Mouse (Mus musculus): ENCODE measurements around the gene Vps37d.
"Not testable (repeated sequence)": the region's sequence is repeated elsewhere in the genome, so short reads cannot be mapped to it uniquely, and the experiment has no call there.

Vps37d gene

DNA sequence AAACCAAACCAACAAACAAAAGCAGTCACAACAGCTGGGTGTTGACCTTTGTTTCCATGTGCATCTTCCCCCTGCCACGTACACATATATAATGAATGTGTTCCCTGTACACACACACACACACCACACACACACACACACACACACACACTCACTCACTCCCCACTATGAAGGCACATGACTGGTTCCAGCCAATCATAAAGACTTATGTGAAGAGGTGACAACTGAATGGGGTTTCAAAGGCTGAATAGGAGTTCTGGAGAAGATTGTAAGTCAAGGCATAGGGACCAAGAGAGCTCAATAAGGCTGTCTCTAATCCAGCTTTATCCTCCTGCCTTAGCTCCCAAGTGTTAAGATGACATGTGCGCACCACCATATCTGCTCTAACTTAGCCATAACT lies 1.5 kb upstream of the Vps37d start:
- in situ Hi-C loops (cut with MboI; ENCODE audit: low pct_unique_long_range_greater_than_20kb in 1 of 2, low sequenced_read_pairs in 2 of 2, unreplicated experiment in 1 of 2): no loop called here

DNA sequence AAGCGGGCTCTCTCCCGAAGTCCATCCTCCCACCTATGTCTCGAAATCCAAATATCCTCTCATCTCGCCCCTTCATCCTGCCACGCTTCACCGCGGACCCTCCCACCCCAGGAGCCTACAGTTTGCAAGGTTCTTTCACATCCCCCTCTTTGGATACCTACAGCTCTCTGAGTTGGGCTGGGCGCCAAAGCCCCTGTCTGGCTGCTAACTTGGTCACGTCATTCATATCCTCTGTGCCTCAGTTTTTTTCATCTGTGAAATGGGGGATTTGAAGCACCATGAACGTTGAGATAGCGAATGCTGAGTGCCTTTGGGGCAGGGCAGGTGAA lies 380 bp upstream of the Vps37d start:
- in situ Hi-C loops (cut with MboI; ENCODE audit: low pct_unique_long_range_greater_than_20kb in 1 of 2, low sequenced_read_pairs in 2 of 2, unreplicated experiment in 1 of 2): no loop called here

DNA sequence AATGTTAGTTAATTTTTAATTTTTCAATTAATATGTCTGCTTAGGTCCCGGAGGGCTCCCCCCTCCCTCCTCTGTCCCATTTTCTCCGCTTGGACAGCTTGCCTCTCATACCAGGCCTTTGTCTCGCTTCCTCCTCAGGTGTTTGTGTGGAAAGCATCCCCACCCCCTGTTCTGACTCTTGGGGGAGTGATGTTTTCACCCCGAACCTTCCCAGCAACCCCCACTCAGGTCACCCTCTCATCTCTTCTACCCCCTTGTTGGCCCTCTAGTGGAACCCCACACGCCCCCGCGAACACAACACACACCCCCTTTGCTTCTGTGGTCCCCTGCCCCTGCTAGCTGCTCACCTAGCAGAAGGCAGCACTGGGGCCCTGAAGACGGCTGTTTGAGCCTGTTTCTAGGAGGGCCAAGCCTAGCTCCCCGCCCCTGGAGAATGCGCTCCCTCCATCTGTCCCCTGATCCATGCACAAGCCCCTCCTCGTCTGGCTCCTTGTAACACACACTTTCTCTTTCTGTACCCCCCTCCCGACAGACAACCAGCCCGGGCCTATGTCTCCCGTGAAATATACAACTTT lies 1.0 kb downstream of the Vps37d start:
- in situ Hi-C loops (cut with MboI; ENCODE audit: low pct_unique_long_range_greater_than_20kb in 1 of 2, low sequenced_read_pairs in 2 of 2, unreplicated experiment in 1 of 2): no loop called here

DNA sequence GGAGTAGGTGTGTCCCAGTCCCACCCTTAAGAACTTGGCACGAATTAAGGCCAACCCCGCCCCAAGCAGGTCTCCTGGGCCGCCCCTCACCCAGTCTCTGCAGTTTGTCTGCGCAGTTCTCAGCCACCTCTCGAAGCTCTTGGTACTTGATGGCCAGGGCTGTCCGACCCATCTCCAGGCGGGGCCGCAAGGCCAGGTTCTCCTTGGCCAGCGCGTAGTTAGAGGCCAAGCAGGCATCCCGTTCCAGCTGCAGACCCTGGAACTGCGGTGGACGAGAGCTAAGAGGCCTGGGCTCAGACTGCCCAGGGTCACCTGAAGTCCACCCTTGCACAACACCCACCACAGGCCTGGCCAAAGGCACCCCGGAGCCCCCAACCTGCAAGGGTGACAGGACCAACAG lies 1.7 kb downstream of the Vps37d start:
- in situ Hi-C loops (cut with MboI; ENCODE audit: low pct_unique_long_range_greater_than_20kb in 1 of 2, low sequenced_read_pairs in 2 of 2, unreplicated experiment in 1 of 2): no loop called here

DNA sequence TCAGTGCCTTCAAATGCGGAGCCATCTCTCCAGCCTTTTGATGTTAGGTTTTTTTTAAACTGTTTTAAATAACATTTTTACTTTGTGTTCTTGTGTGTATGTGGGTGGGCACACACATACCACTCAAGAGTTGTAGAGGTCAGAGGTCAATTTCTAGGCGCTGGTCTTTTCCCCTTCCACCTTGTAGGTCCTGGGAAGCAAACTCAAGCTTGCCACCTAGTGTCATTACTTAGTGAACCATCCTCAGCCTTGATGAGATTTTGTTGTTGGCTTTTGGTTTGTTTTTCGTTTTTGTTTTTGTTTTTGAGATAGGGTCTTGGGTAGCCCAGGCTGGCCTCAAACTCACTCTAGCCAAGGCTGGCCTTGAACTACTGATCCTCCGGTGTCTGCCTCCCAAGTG lies 2.4 kb downstream of the Vps37d start:
- in situ Hi-C loops (cut with MboI; ENCODE audit: low pct_unique_long_range_greater_than_20kb in 1 of 2, low sequenced_read_pairs in 2 of 2, unreplicated experiment in 1 of 2): no loop called here

DNA sequence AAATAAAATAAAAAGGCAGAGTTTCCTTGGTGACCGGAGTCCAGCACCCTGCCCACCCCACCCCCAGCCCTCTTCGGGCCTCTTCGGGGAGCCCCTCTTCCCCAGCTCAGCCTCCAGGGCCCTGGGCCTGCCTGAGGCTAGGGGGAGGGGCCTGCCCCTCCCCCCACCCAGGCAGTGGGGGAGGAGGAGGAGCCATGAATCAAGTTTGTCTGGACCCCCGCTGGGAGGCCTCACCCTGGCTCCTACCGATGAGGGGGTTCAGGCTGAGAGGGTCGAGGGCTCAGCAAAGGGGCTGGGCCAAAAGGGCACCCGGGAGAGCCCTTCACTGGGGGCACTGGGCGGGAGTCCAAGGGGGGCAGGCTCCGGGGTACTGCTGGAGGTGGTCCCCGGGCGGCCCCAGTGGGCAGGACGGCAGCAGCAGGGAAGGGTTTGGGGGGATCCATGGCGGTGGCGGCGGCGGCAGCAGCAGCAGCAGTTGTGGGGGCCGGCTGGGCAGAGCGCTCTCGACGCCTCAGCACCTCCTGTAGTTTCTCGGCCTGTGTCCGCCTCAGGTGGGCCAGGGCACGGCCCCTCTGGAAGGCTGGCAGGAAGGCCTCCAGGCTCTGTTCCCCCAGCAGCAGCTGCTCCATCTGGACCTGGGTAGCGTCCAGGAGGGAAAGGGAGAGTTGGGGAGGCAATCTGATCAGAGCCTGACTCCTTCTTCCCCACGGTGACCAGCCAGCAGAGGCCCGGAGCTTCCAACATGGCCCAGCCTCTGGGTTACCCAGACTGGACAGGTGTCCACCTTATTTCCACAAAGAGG lies 4.5 kb downstream of the Vps37d start:
- in situ Hi-C loops (cut with MboI; ENCODE audit: low pct_unique_long_range_greater_than_20kb in 1 of 2, low sequenced_read_pairs in 2 of 2, unreplicated experiment in 1 of 2): no loop called here

DNA sequence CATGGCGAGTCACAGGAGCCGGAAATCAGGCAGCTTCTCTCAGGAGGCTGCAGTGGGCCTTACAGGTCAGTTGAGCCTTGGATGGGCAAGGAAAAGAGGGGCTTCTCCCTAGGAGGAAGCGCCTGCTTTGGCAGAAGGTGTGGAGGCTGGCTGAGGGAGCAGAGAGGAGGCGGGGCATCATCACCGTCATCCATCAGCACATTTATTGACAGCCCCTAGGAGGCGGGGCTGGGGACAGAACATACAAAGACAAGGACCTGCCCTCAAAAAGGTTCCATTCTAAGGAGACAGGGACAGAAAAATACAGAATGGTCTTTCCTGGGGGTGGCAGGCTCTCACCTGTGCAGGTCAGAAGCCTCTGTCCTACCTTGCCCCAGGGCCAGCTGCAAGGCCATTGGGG lies 5.3 kb downstream of the Vps37d start:
- in situ Hi-C loops (cut with MboI; ENCODE audit: low pct_unique_long_range_greater_than_20kb in 1 of 2, low sequenced_read_pairs in 2 of 2, unreplicated experiment in 1 of 2): no loop called here

DNA sequence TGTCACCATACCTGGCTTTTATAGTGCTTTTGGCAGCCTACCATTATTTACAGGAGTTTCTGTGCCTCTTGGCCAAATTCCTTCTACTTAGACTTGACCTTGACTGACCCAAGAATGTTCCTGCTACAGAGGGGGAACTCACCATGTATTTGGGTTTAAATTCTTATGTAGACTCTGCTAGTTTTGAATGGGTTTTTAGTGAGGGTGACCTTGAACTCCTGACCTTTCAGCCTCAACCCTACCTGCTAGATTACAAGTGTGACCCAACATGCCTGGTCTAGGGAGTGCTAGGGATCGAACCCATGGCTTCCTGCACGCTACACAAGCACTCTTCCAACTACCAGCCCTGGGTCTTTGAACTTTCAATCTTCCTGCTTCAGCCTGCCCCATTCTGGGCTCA lies 6.0 kb downstream of the Vps37d start:
- in situ Hi-C loops (cut with MboI; ENCODE audit: low pct_unique_long_range_greater_than_20kb in 1 of 2, low sequenced_read_pairs in 2 of 2, unreplicated experiment in 1 of 2): no loop called here

DNA sequence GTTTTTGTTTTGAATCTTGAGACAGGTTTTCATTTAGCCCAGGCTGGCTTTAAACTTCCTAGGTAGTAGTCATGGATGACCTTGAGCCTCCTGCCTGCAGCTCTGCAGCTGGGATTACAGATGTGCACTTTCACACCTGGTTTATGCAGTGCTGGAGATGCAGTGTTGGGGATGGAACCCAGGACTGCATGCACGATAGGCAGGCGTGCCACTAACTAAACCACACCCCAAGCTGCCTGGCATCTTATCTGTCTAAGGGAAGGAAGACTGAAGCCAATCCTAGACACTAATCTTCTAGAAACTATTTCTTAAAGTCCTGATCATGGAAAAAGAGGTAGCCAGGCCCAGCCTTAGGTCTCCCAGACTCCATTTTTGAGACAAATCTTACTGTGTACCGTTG lies 7.6 kb downstream of the Vps37d start:
- in situ Hi-C loops (cut with MboI; ENCODE audit: low pct_unique_long_range_greater_than_20kb in 1 of 2, low sequenced_read_pairs in 2 of 2, unreplicated experiment in 1 of 2): no loop called here

DNA sequence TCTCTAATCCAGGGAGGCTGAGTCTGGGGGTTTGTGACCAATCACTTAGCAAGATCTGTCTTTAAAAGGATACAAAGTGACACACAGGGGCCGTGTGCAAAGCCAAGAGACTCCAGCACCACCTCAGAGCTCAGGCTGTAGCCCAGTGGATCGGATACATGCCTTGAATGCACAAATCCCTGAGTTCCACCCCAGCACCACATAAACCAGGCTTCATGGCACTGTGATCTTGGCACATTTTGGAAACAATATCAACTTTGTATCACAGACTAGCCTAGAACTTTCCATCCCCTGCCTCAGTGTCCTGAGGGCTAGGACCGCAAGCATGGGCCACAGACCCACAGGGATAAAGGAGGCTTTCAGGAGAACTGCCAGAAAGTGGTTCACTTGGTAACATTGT lies 12.1 kb downstream of the Vps37d start:
- in situ Hi-C loops (cut with MboI; ENCODE audit: low pct_unique_long_range_greater_than_20kb in 1 of 2, low sequenced_read_pairs in 2 of 2, unreplicated experiment in 1 of 2): no loop called here

DNA sequence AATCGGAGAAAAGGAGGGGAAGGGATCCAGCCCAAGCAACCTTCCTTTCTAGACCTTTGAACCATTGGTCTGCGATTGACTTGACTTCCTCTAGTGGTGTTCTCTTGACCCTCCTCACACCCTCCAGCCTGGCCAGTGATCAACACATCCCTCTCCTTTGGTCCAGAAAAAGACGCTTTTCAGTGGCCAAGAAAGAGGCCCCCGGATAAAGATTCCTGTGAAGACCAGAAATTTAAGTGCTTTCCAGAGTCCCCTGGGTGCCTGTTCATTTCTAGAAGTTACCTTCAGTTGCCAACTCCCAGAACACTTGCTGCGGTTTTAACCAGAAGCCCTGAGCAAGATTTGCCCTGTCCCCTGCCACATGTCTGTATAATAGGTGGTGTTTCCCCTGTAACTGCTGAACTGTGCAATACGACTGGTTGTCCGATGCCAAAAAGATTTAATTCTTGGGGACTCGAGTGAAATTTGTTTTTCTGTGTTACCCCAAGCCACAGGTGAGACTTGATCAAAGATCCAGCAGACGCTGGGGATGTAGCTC lies 13.1 kb downstream of the Vps37d start, which contains the start of gene Bud23:
TSS of gene Bud23 (minus strand) at position 51 of the 538 bp plus-strand sequence.
- in situ Hi-C loops (cut with MboI; ENCODE audit: low pct_unique_long_range_greater_than_20kb in 1 of 2, low sequenced_read_pairs in 2 of 2, unreplicated experiment in 1 of 2): not testable (repeated sequence)

DNA sequence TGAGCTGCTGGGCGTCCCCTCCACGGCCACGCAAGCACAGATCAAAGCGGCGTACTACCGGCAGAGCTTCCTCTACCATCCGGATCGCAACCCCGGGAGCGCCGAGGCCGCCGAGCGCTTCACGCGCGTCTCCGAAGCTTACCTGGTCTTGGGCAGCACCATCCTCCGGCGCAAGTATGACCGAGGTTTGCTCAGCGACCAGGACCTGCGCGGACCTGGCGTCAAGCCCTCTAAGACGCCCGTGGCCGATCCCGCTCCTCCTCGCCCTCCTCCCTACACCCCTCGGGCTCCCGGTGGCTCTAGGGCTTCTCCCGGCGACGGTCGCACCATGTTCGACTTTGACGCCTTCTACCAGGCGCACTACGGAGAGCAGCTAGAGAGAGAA lies 13.7 kb downstream of the Vps37d start:
- in situ Hi-C loops (cut with MboI; ENCODE audit: low pct_unique_long_range_greater_than_20kb in 1 of 2, low sequenced_read_pairs in 2 of 2, unreplicated experiment in 1 of 2): no loop called here

DNA sequence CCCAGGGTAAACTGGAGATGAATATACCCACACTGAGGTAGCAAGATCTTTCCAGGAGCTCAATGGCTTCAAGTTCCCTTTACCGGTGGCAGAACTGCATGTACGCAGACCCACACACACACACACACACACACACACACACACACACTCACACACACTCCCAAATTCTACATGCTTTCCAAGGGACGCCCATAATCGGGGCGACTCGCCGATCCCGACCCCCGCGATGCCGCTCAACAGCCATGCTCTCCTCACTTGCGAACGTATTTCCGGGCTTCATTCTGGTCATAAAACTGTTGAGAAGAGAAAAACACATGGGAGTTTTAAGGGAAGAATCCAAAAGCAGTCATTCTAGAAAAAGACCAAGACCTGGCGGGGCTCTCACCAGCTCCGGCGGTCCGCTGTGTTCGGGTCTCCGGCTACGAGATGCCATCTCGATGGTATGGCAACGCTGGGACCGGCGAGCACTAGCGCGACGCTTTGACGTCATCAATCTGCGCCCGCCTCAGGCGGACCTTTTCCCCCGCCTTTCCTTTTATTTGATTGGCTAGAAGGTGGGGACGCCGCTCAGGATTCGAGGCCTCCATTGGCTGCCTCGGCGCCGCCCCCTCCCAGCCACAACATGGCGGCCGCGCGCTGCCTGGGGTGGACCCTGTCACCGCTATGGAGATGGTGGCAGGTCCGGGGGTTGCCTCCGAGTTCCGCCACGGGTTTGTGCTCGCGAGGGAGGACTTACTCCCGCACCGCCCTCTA lies 14.3 kb downstream of the Vps37d start, which contains the start of gene Dnajc30:
TSS of gene Dnajc30 (plus strand) at position 574 of the 753 bp plus-strand sequence.
- in situ Hi-C loops (cut with MboI; ENCODE audit: low pct_unique_long_range_greater_than_20kb in 1 of 2, low sequenced_read_pairs in 2 of 2, unreplicated experiment in 1 of 2): no loop called here

DNA sequence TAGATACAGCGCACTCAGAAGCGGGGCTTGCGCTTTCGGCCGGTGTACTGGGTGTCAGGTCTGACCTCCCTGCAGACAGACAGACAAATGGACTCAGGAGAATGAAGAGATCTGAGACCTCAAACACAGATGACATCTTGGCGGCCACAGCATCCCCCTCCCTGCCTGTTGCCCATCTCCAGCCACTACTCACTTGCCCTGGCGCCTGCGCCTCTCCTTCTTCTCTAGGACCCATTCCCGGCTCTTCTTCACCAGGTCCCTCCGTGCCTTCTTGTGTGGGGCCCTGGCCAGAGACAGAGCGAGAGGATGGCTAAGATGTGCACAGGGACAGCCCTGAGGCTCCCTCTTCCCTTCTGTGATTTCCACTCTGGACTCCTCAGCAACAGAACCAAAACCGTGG lies 24.7 kb downstream of the Vps37d start:
- in situ Hi-C loops (cut with MboI; ENCODE audit: low pct_unique_long_range_greater_than_20kb in 1 of 2, low sequenced_read_pairs in 2 of 2, unreplicated experiment in 1 of 2): no loop called here

DNA sequence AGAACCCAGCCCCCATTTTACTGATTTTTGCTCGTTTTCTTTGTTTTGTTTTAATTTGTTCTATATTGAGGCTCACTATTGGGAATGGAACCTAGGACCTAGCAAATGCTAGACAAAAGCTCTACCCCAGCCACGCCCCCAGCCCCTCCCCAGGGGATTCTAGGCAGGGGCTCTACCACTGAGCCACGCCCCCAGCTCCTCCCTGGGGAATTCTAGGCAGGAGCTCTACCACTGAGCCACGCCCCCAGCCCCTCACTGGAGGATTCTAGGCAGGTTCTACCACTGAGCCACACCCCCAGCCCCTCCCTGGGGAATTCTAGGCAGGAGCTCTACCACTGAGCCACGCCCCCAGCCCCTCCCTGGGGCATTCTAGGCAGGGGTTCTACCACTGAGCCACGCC lies 28.8 kb downstream of the Vps37d start:
- in situ Hi-C loops (cut with MboI; ENCODE audit: low pct_unique_long_range_greater_than_20kb in 1 of 2, low sequenced_read_pairs in 2 of 2, unreplicated experiment in 1 of 2): not testable (repeated sequence)

DNA sequence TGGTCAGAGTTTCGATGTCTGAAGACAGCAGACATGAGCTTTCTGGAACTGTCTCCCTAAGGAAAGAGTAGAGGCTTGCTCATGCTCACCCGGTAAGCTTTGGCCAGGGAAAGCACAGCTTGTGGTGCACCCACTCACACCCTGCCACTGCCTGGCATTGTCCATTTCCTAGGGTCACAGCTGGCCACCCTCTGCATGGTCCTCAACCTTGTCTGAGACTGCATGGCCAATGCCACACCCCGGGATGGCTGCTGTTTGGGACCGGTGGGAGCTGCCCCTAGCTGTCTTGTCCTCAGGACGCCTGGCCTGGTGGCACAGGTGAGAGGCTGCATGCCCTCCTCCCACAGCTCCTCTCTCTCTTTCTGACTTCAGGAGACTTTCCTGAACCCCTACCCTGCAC lies 29.5 kb downstream of the Vps37d start:
- in situ Hi-C loops (cut with MboI; ENCODE audit: low pct_unique_long_range_greater_than_20kb in 1 of 2, low sequenced_read_pairs in 2 of 2, unreplicated experiment in 1 of 2): no loop called here

DNA sequence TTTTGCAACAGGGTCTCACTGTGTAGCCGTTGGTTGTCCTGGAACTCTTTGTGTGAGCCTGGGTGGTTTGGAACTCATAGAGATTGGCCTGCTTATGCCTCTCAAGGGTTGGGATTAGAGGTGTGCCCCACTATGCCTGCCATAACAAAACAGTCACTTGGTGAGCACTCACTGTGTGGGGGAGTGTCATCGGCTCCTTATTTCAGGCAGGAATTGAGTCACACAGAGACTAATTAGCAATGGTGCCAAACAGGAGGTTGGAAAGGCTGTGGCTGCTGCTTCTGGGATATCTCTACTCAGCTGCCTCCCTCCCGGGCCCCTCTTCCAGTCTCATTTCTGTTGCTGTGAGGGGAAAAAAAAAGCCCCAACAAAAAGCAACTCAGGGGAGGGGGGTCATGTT lies 33.5 kb downstream of the Vps37d start:
- in situ Hi-C loops (cut with MboI; ENCODE audit: low pct_unique_long_range_greater_than_20kb in 1 of 2, low sequenced_read_pairs in 2 of 2, unreplicated experiment in 1 of 2): no loop called here

DNA sequence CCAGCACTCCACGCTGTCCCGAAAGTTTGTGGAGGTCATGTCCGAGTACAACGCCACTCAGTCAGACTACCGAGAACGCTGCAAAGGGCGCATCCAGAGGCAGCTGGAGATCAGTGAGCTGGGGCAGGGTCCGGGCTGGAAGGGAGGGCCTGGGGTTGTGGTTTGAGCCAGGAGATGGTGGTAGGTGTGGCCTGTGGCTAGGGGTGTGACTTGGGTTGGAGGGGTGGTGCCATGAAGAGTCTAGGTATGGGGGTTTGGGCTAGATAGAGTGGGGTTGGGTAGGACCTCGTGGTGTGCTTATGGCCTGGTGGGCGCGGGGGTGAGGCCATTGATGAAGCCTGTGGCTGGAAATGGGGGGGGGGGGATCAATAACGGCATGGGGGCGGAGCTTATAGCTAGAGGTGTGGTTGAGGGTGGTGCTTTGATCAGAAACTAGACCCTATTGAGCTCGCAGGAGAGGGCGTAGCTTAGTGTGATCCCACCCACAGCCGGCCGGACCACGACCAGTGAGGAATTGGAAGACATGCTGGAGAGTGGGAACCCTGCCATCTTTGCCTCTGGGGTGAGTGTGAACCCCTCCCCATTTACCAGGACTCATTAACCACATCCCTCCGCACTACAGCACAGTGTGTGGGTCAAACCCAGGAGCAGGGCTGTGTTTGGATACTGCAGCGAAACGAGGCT lies 35.8 kb downstream of the Vps37d start:
- in situ Hi-C loops (cut with MboI; ENCODE audit: low pct_unique_long_range_greater_than_20kb in 1 of 2, low sequenced_read_pairs in 2 of 2, unreplicated experiment in 1 of 2): no loop called here

DNA sequence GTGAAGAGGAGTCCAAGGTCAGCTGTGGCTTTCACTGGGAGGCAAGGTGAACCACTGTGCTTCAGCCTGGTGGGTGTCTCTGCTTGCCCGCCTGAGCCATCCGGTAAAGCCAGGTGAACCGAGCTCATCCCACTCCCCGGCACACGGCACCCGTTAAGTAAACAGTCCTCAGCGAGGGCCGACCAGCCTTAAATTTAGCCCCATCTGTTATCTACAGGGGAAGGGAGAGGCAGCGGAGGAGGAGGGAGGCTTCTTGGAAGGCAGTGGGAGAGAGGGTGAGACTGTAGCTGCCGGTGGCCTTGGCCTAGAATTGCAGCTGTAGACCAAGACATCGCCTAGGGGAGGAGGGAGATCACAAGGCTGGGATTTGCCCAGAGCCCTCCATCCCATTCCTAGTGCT lies 37.3 kb downstream of the Vps37d start:
- in situ Hi-C loops (cut with MboI; ENCODE audit: low pct_unique_long_range_greater_than_20kb in 1 of 2, low sequenced_read_pairs in 2 of 2, unreplicated experiment in 1 of 2): no loop called here

Measured in mouse embryonic stem cell (cell line).